Mouse (Mus musculus) ES-E14 (cell line): ENCODE data around the gene Acaca.

Source experiments
- HCFC1 ChIP-seq: IDR thresholded peaks from 2 replicates; pipeline ENCODE4 v1.6.1; 2012; ENCODE audit warnings: low read length, inconsistent platforms, borderline replicate concordance; ENCODE audit not compliant: insufficient read depth
- ZC3H11A ChIP-seq: IDR thresholded peaks from 2 replicates; pipeline ENCODE4 v1.6.1; 2012; ENCODE audit warnings: low read depth, mild to moderate bottlenecking, inconsistent platforms, low read length, borderline replicate concordance

- TF ChIP-seq HCFC1 (no peak), ZC3H11A (no peak)
Measured at GRCm38 (mm10) chr11:84127977-84128376, 1.5 kb upstream of the Acaca start.
